Mouse (Mus musculus) stomach, postnatal 0 days (tissue): ENCODE data around the gene Wdr45b.

ENCODE experiments used
- CTCF ChIP-seq: IDR thresholded peaks from 2 replicates; pipeline ENCODE4 v1.5.1; 2016; ENCODE audit warnings: antibody characterized with exemption, low read depth, mild to moderate bottlenecking, moderate library complexity
- EP300 ChIP-seq: optimal IDR thresholded peaks from 2 replicates; pipeline ENCODE3; 2016; ENCODE audit warnings: antibody characterized with exemption

DNA sequence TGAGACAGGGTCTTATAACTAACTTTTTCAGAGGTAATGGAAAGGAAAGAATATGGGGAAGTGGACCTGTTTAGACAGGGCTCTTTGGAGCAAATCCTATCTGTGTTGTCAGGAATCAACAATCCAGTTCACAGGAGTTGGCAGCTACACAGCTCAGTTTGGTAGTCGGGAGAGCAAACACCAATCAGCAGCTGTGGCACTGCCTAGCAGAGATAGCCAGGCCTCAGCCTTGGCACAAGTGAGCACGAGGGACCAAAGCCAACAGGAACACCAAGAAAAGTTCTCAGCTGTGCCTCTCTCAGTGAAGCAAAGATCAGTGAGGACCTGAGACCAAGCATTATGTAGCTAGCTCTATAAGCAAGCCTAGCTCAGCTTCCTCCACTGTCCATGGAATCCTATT lies 7.2 kb downstream of the Wdr45b start:
- no peak for TF ChIP-seq EP300
- TF ChIP-seq CTCF: no peak
